Mouse (Mus musculus) gonadal fat pad, adult 2 months (tissue): ENCODE data around the gene Kcnk2. TPM values are rescaled to one million over a fixed set of nuclear protein-coding genes. Genes with fewer than 3 reads are reported as not detected.

Source experiments
- DNase-seq: peaks from one replicate; pipeline ENCODE4 v3.0.0-alpha.2; 2012; ENCODE audit warnings: low read depth
- polyA plus RNA-seq: library from polyadenylated mRNA; depleted of rRNA; stranded (reverse); fragments of >200 nt; gene quantifications from 2 replicates; pipeline ENCODE4 v1.2.3, GENCODE M21; 2012

Kcnk2 gene
- polyA plus RNA-seq, 1 experiment, result 6.8 TPM

- no peak for DNase-seq
Measured at GRCm38 (mm10) chr1:189217751-189218564, 184.1 kb downstream of the Kcnk2 start.

- no peak for DNase-seq
Measured at GRCm38 (mm10) chr1:189215131-189215530, 186.9 kb downstream of the Kcnk2 start.

- no peak for DNase-seq
Measured at GRCm38 (mm10) chr1:189214477-189214876, 187.6 kb downstream of the Kcnk2 start.

- DNase-seq, result no peak
Measured at GRCm38 (mm10) chr1:189209715-189210108, 192.4 kb downstream of the Kcnk2 start.

- DNase-seq, result no peak
Measured at GRCm38 (mm10) chr1:189209029-189209714, 192.9 kb downstream of the Kcnk2 start.

- no peak for DNase-seq
Measured at GRCm38 (mm10) chr1:189208605-189209004, 193.5 kb downstream of the Kcnk2 start.

- no peak for DNase-seq
Measured at GRCm38 (mm10) chr1:189195758-189196157, 206.3 kb downstream of the Kcnk2 start.

- no peak for DNase-seq
Measured at GRCm38 (mm10) chr1:189187737-189188390, 214.2 kb downstream of the Kcnk2 start.

- no peak for DNase-seq
Measured at GRCm38 (mm10) chr1:189185206-189185750, 216.8 kb downstream of the Kcnk2 start.

GRCm38 (mm10) chr1:189177746-189178145 is 224.3 kb downstream of the Kcnk2 start:
- no peak for DNase-seq

- no peak for DNase-seq
Measured at GRCm38 (mm10) chr1:189173479-189173878, 228.6 kb downstream of the Kcnk2 start.

GRCm38 (mm10) chr1:189171138-189171537 is 230.9 kb downstream of the Kcnk2 start:
- DNase-seq, result no peak

GRCm38 (mm10) chr1:189165756-189166155 is 236.3 kb downstream of the Kcnk2 start:
- DNase-seq, result no peak

GRCm38 (mm10) chr1:189165141-189165540 is 236.9 kb downstream of the Kcnk2 start:
- DNase-seq, result no peak

- no peak for DNase-seq
Measured at GRCm38 (mm10) chr1:189164721-189165120, 237.4 kb downstream of the Kcnk2 start.

- DNase-seq, result no peak
Measured at GRCm38 (mm10) chr1:189164241-189164640, 237.8 kb downstream of the Kcnk2 start.
